Comparison of ENCODE assay signal across 8 mouse cellular contexts in genomic region chr5:139252081-139252909, GRCm38 (mm10). TPM values are rescaled to one million over a fixed set of nuclear protein-coding genes. Genes with fewer than 3 reads are reported as not detected.
DNase-seq lines count a peak whose midpoint lies in the region; ATAC-seq lines count a peak whose summit lies in the region.

Gene Get4, plus strand, starts transcription at chr5:139252324.

- H3K36me3 ChIP-seq in hindbrain, embryonic 11.5 days (ENCODE audit: control insufficient read depth, insufficient read depth, low read length), result peaks cover under 1% of the 10 kb centered on the region; the same call in 1 of the 2 replicates

- H3K9ac ChIP-seq in hindbrain, embryonic 11.5 days (ENCODE audit: low read depth, low read length), result peak within 1 kb of the TSS; percentile 69

- peaks cover 3% of the 10 kb centered on the region; the same call in 1 of the 2 replicates for H3K4me1 ChIP-seq in hindbrain, embryonic 11.5 days (replicated peaks; ENCODE audit: control insufficient read depth, insufficient read depth, low read length)

- peak; percentile 99 for DNase-seq in Muller cell, postnatal 12 days (ENCODE audit: inconsistent ontology term)
- peak; percentile 99 for DNase-seq in cerebellum, adult 9-11 months
- DNase-seq in frontal cortex, adult 2 months (ENCODE audit: extremely low spot score in 1 of 2, low spot score in 1 of 2), result peak; percentile 98
- peak; percentile 100 for DNase-seq in hindbrain, embryonic 11.5 days (ENCODE audit: low spot score)
- peak; percentile 98 to 99 for DNase-seq in layer of hippocampus, postnatal 10 days (ENCODE audit: low spot score in 2 of 2)
- peak; percentile 100 for DNase-seq in lung, postnatal 10 days
- DNase-seq in ovary, postnatal 36 days (ENCODE audit: low spot score), result peak; percentile 99
- DNase-seq in thymus, postnatal 25 days, result peak; percentile 99

- H3K4me3 ChIP-seq in hindbrain, embryonic 11.5 days (ENCODE audit: low read depth, low read length), result peak within 1 kb of the TSS; percentile 80

- no peaks in the 10 kb centered on the region for H3K9me3 ChIP-seq in hindbrain, embryonic 11.5 days (ENCODE audit: control insufficient read depth, low read length)

- H3K27ac ChIP-seq in hindbrain, embryonic 11.5 days (ENCODE audit: low read depth, low read length), result peak within 1 kb of the TSS; percentile 83

- H3K27me3 ChIP-seq in hindbrain, embryonic 11.5 days (ENCODE audit: control insufficient read depth, insufficient read depth, low read length), result no peaks in the 10 kb centered on the region

- WGBS in hindbrain, embryonic 11.5 days, result under 1% methylated on average over 84 of the region's 90 CpGs

- ATAC-seq in hindbrain, embryonic 11.5 days (ENCODE audit: low FRiP score), result peak; percentile 96

- peak within 1 kb of the TSS; percentile 38 for H3K4me2 ChIP-seq in hindbrain, embryonic 11.5 days (replicated peaks; ENCODE audit: low read depth, low read length)

RNA-seq across cellular contexts. Expression of gene Get4, which starts in this region (rescaled TPM):
- 81.8 and 91.6 TPM in 2 replicates for polyA plus RNA-seq in frontal cortex, adult 2 months (2012; rRNA removed)
- polyA plus RNA-seq in hindbrain, embryonic 11.5 days (2014; fragmentation: Nextera tagmentation; extraction: Ambion mirVana), result 112 and 121 TPM in 2 replicates
- total RNA-seq in layer of hippocampus, postnatal 10 days (2021), result 10 to 100 TPM; 51.7 to 60.2 TPM

Comparison
In these comparisons a context has a peak if more than half of its experiments do, and no peak if none do; other contexts are left out.
1. Peak in every context shown above with its lines: DNase-seq, ATAC-seq, H3K4me3 ChIP-seq and H3K27ac ChIP-seq.